Mouse (Mus musculus) embryo, embryonic 11.5 days (tissue): Measurements from ENCODE around the gene Cbx4.

Experiments
- DNase-seq: peaks from one replicate; pipeline ENCODE4 v3.0.0-alpha.2; 2012; ENCODE audit warnings: low read depth, low spot score

Cbx4 gene

GRCm38 (mm10) chr11:119084446-119085278, 1.4 kb downstream of the Cbx4 start:
- no peak for DNase-seq

DNA sequence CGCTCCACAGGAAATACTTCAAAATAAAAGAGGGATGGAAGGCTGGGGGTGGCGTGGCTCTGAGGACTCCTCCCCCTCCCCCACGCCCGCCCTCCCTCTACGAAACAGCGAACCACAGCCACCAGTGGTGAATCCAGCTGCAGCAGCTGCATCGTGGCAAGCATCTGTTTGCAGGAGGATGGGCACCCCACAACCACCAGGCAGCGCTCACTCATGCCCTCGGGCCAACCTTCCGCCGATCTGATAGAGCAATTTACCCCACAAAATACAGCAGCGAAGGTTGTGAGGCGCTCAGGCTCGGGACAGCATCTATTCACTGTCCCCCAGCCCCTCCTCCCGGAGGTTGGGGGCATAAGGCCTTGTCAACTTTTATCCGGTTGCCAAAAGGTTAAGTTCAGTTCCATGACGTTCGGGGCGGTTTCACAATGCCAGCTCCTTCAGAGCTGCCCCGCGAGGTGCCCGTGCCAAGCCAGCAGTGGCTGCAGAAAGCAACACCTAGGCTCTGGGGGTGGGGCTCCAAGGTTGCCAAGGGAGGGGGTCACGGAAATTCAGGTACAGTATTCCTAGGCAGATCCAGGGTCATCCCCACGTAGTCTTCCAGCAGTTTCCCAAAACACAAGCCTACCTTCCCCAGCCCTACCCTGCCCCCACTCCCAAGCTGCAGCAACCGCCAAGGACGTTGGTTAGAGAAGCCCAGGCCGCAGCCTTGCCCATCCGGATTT, 2.1 kb downstream of the Cbx4 start:
- DNase-seq: no peak

GRCm38 (mm10) chr11:119082638-119083599, 3.1 kb downstream of the Cbx4 start:
- no peak for DNase-seq

GRCm38 (mm10) chr11:119081839-119082637, 4.0 kb downstream of the Cbx4 start:
- DNase-seq: no peak

DNA sequence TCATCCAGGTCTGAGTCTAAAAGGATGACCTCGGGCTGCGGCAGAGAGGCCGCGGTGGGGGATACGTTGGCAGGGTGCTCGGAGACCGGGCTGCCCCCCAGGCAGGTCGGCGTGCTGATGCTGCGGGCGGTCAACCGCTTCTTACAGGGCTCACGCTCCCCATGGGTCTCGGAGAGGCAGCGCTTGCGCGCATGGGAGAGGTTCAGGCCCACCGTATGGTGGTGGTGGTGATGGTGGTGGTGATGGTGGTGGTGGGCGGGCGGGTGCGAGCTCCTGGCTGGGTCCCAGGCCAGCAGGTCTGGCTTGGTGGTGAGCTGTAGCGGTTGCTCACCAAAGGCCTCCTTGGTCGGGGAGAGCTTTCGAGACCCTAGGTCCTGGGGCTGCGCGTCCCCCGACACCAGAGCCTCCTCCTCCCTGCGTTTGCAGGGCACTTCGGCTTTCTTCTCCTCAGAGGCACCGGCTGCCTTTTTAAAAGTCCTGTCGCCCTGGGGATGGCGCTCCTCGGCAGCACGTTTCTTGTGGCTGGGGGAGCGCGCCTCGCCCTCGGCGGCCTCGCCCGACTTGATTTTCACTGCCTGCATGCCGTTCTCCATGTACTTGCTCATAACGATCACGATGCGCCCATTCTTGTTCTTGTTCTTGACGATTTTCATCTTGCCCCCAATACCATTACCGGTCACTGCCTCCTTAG, 4.7 kb downstream of the Cbx4 start:
- no peak for DNase-seq

GRCm38 (mm10) chr11:119080461-119081147, 5.4 kb downstream of the Cbx4 start:
- DNase-seq: no peak

GRCm38 (mm10) chr11:119079445-119079837, 6.6 kb downstream of the Cbx4 start:
- no peak for DNase-seq

- DNase-seq: no peak
Observed at GRCm38 (mm10) chr11:119078691-119079444, 7.2 kb downstream of the Cbx4 start.

DNA sequence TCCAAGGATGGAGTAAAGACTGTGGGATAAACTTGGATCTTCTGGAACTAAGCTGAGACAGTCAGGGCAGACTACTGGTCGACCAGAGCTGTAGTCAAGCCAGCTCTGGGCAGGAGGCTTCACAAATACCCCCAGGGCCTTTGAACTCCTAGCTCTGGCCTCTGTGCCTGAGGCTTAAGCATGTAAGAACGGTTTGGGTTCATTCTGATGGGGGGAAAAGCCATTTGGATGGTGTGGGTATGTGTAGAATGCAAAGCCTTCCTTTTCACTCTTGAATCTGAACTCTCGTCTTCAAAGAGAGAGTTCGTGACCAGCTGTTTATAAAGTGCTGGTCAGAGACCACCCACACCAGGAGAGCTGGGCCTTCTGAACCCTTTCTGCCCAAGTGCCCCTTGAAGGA, 8.3 kb downstream of the Cbx4 start:
- DNase-seq: no peak

DNA sequence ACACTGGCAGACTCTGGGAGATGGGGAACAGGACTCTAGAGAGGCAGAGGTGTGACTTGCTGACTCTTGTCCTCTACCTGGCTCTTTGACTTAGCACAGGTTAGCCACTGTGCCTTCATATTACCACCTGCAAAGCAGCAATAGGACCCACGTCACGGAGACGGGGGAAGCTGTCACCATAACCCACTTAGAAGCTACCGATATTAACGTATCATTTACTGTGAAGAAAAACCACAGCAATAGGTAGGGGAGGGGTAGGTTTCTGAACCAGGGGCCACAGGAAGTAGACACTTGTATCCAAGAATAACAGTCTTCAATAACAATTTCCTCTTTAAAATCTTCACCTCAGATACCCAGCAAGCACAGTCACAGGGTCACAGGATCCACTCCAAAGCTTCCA, 10.2 kb downstream of the Cbx4 start:
- no peak for DNase-seq

- no peak for DNase-seq
Observed at GRCm38 (mm10) chr11:119073876-119074433, 12.1 kb downstream of the Cbx4 start.

- DNase-seq: no peak
Observed at GRCm38 (mm10) chr11:119072986-119073385, 13.0 kb downstream of the Cbx4 start.

DNA sequence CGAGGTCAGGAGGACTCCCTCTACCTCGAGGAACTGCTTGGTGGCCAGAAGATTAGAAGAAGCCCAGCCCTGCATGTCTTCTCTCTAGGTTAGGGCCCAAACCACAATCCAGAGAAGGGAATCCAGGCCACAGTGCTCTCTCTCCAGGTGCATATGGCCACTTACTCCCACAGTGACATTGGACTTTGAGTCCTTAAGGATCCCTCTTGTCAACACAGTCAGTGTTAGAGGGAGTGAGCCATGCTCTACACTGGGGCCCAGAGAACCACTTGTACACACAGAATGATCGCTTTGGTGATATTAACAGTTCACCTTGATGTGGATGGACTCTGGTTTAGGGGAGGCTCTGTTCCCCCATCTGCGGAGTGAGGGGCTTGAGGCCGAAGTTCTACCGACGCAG, 13.8 kb downstream of the Cbx4 start:
- DNase-seq: no peak

- no peak for DNase-seq
Observed at GRCm38 (mm10) chr11:119066841-119067240, 19.2 kb downstream of the Cbx4 start.

DNA sequence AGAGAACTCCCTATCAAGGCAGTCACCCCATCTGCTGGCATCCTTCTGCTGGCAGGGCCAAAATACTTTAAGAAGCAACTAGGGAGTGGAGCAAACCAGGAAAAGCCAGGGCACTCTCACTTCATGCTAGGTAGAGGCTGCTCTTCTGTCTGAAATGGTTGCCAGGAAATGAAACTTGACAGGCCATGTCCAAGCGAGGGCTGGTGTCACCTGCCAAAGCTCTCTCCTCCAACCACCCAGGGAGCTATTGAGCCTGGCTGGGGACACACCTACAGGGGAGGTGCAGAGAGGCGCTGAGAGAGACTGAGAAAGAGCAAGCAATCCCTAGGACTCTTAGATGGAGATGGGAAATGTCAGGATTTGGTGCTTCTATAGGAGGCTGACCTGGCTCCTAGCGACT, 26.8 kb downstream of the Cbx4 start:
- DNase-seq: no peak

DNA sequence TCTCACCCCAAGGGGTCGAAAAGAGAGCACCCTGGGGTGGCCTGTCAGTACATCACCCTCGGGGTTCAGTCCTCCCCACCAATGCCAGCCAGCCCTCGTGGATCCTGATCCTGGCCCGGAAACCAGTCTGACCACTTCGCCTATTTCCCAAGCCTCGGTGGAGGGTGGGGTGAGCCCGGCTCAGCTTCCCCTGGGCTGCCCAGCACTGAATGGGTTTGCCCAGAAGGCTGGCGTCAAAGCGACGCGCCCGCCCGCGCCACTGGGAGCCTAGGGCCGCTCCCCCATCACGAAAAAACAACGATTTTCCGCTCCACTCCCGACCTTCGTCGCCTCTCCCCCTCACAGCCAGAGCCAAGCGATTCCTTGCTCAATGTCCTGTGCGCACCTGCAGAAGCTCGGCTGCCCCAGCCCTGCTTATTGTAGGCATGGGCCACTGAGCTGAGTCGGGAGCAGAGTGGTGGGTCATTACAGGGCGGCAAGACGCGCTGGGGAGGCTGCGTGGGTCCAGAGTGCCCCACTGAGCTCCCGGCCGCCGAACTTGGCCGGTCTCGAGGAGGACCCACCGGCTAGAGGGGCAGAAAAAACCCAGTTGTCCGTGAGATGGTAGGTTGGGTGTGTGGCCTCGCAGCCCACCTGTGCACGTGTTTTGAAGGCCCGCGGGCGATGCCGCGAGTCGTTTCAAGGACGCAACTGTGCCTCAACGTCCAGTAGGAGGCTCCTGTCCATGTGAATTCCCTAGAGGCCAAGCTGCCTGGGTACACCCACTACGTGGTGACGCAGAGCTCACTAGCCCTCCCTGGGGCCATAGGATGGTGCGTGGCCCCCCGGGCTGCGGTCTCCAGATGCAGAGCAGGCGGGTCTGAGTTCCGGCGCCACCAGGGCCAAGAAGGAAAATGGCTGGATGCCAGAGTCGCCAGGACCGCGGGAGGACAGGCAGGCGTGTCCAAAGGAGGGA, 27.7 kb downstream of the Cbx4 start:
- no peak for DNase-seq

- no peak for DNase-seq
Observed at GRCm38 (mm10) chr11:119057291-119057690, 28.7 kb downstream of the Cbx4 start.
